Mouse (Mus musculus) embryonic facial prominence, embryonic 12.5 days (tissue): ENCODE data around the gene Arl14. TPM values are rescaled to one million over a fixed set of nuclear protein-coding genes. Genes with fewer than 3 reads are reported as not detected.
"Not testable (repeated sequence)": the region's sequence is repeated elsewhere in the genome, so short reads cannot be mapped to it uniquely, and the experiment has no call there.

Experiments
- ATAC-seq: fragments of 200-750 bp; cut with Nextera tagmentation; 2 replicates; pipeline ENCODE4 v1.8.0; 2017; ENCODE audit not compliant: insufficient number of reproducible peaks, insufficient read depth, low FRiP score, low TSS enrichment
- H3K27ac ChIP-seq: fragments of 300-500 bp; sonication (generic); 2 replicates; pipeline ENCODE4 v1.5.1; 2016; ENCODE audit warnings: mild to moderate bottlenecking
- H3K27me3 ChIP-seq: fragments of 300-500 bp; sonication (generic); 2 replicates; pipeline ENCODE4 v1.6.1; 2016; ENCODE audit warnings: mild to moderate bottlenecking, moderate library complexity
- H3K36me3 ChIP-seq: fragments of 300-500 bp; sonication (generic); 2 replicates; pipeline ENCODE4 v1.6.1; 2016; ENCODE audit warnings: mild to moderate bottlenecking
- H3K4me1 ChIP-seq: fragments of 300-500 bp; sonication (generic); 2 replicates; pipeline ENCODE4 v1.6.1; 2016
- H3K4me2 ChIP-seq: fragments of 300-500 bp; sonication (generic); replicated peaks from 2 replicates; pipeline ENCODE4 v1.6.1; 2016; ENCODE audit warnings: mild to moderate bottlenecking, moderate library complexity
- H3K4me3 ChIP-seq: fragments of 300-500 bp; sonication (generic); 2 replicates; pipeline ENCODE4 v1.5.1; 2016; ENCODE audit warnings: mild to moderate bottlenecking
- H3K9ac ChIP-seq: fragments of 300-500 bp; sonication (generic); 2 replicates; pipeline ENCODE4 v1.6.1; 2016; ENCODE audit warnings: mild to moderate bottlenecking, moderate library complexity
- H3K9me3 ChIP-seq: fragments of 300-500 bp; sonication (generic); 2 replicates; pipeline ENCODE4 v1.6.1; 2016; ENCODE audit warnings: mild to moderate bottlenecking, moderate library complexity
- WGBS: fragments of 180-500 bp; shearing (Covaris S2); methylation state at CpG from one replicate; pipeline ENCODE4 v1.1.7; 2016; 5-methylcytosine and 5-hydroxymethylcytosine counted together
- polyA plus RNA-seq: library from polyadenylated mRNA; unstranded; fragments of >200 nt; fragmentation: Nextera tagmentation; extraction: Ambion mirVana; gene quantifications from 2 replicates; pipeline ENCODE4 v1.2.1, GENCODE M21; 2016

Arl14 gene
- polyA plus RNA-seq, 1 experiment from 2014 or later, result not detected

DNA sequence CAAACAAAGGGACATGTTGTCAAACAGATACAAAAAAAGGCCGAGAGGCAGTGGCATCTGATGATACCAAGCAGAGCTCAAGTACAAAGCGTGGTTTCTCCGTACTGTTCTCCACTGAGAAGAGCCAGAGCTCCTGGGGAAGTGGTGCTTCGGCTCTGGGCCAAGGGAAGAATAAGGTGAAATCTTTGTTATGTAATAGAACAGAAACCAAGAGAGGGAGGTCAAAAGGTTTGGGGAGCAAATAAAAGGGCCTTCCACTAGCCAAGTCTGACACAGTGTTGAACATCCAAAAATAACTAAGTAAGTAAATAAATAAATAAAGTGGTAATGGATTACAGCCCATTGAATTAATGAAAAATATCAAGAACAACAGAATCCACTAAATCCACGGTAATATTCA, 17.0 kb downstream of the Arl14 start:
- no peak overlapping the region for H3K27ac ChIP-seq
- ATAC-seq, result no peak
- H3K27me3 ChIP-seq, result no peaks in the 10 kb centered on the region
- no peak overlapping the region for H3K4me2 ChIP-seq
- no peak overlapping the region for H3K4me3 ChIP-seq
- 67% methylated on average over 5 of the region's 5 CpGs for WGBS
- H3K9me3 ChIP-seq, result no peaks in the 10 kb centered on the region
- H3K9ac ChIP-seq, result no peak overlapping the region
- H3K4me1 ChIP-seq, result no peaks in the 10 kb centered on the region
- H3K36me3 ChIP-seq, result no peaks in the 10 kb centered on the region

DNA sequence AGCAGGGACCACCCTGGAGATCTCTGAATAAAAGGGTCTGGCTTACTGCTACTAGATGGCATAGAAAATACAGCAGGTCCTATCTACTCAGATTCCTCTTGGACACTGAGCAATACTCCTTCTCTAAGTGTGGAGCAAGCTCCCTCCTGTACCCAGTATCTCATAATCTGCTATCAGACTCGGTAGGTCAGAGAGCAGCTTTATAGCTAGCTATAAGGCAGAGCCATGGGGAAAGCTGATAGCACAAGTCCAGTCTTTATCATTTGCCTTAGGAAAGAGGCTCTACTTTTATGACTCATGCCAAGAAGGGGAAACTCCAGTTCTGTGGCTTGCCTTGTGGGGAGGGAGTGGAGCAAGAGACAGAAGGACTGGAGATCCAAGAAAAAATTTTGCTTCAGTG, 18.8 kb downstream of the Arl14 start:
- Histone ChIP-seq H3K36me3 (no peaks in the 10 kb centered on the region), H3K4me1 (no peaks in the 10 kb centered on the region), H3K27ac (no peak overlapping the region), H3K27me3 (no peaks in the 10 kb centered on the region), H3K9me3 (no peaks in the 10 kb centered on the region), H3K4me3 (no peak overlapping the region), H3K9ac (no peak overlapping the region), H3K4me2 (no peak overlapping the region)
- WGBS, result 69% methylated on average over 1 of the region's 1 CpGs
- no peak for ATAC-seq

- Histone ChIP-seq H3K36me3 (no peaks in the 10 kb centered on the region), H3K27me3 (no peaks in the 10 kb centered on the region), H3K4me2 (no peak overlapping the region), H3K4me3 (no peak overlapping the region), H3K27ac (no peak overlapping the region), H3K9ac (no peak overlapping the region), H3K9me3 (no peaks in the 10 kb centered on the region), H3K4me1 (no peaks in the 10 kb centered on the region)
- no peak for ATAC-seq
- 84% methylated on average over 17 of the region's 17 CpGs for WGBS
Measured at GRCm38 (mm10) chr3:69253096-69253866, 31.1 kb downstream of the Arl14 start.

GRCm38 (mm10) chr3:69254676-69255075, 32.5 kb downstream of the Arl14 start:
- no peaks in the 10 kb centered on the region for H3K4me1 ChIP-seq

DNA sequence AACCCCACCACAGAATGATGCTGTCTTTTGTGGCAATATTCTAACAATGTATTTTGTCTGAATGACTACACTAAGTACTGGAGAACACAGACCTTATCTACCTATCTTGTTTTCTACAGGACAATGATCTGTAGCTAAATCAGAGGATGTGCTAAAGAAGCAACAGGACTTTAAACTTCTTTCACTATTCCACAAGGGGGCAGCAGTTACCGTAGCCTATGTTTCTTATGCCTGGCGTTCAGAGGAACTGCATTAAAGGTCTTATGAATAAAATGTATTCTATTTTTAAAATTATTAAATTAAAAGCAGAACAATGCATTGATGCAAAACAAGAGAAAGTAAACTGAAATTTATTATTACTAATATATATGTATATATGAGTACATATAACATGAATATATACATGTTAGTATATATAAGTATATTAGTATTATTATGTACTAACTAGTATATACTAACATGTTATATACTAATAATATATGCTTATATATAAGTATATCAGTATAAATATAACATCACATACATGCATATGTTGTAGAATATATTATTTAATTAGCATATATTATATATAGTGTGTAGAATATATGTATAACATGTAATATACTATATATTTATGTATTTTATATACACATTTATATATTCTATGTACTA, 35.0 kb downstream of the Arl14 start:
- WGBS, result 10% methylated on average over 2 of the region's 2 CpGs
- Histone ChIP-seq H3K9ac (no peak overlapping the region), H3K27me3 (no peaks in the 10 kb centered on the region), H3K4me3 (no peak overlapping the region), H3K4me2 (no peak overlapping the region), H3K36me3 (no peaks in the 10 kb centered on the region), H3K4me1 (no peaks in the 10 kb centered on the region), H3K9me3 (no peaks in the 10 kb centered on the region), H3K27ac (no peak overlapping the region)
- ATAC-seq, result no peak

More at GRCm38 (mm10) chr3:69254676-69255075, 32.5 kb downstream of the Arl14 start:
- no peak for ATAC-seq
- H3K36me3 ChIP-seq, result no peaks in the 10 kb centered on the region
- H3K4me2 ChIP-seq, result no peak overlapping the region
- H3K27ac ChIP-seq, result no peak overlapping the region
- no peak overlapping the region for H3K4me3 ChIP-seq
- H3K9ac ChIP-seq, result no peak overlapping the region
- WGBS, result 75% methylated on average over 7 of the region's 7 CpGs
- H3K9me3 ChIP-seq, result no peaks in the 10 kb centered on the region
- H3K27me3 ChIP-seq, result no peaks in the 10 kb centered on the region

- no peak for ATAC-seq
Measured at GRCm38 (mm10) chr3:69263010-69263643, 40.9 kb downstream of the Arl14 start.

DNA sequence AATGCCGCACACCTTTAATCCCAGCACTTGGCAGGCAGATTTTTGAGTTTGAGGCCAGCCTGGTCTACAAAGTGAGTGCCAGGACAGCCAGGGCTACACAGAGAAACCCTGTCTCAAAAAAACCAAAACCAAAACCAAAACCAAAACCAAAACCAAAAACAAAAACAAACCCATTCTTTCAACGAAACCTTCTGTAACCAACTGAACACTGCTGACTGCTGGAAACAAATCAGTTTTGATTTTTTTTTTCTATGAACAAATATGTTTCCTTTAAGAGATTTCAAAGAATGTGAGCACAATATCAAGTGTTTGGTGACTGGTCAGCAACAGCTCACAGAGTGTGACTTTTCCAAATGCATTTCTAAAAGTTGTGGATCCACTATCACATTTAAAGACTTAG, 42.1 kb downstream of the Arl14 start:
- not testable (repeated sequence) for H3K4me1 ChIP-seq, H3K36me3 ChIP-seq, H3K9me3 ChIP-seq, H3K4me2 ChIP-seq, H3K4me3 ChIP-seq, H3K27me3 ChIP-seq, H3K27ac ChIP-seq, ATAC-seq, H3K9ac ChIP-seq
- WGBS, result 80% methylated on average over 2 of the region's 2 CpGs

More at GRCm38 (mm10) chr3:69263010-69263643, 40.9 kb downstream of the Arl14 start:
- H3K27me3 ChIP-seq, result no peaks in the 10 kb centered on the region
- no peaks in the 10 kb centered on the region for H3K4me1 ChIP-seq
- H3K9me3 ChIP-seq, result no peaks in the 10 kb centered on the region
- no peak overlapping the region for H3K4me3 ChIP-seq
- no peak overlapping the region for H3K9ac ChIP-seq
- no peak overlapping the region for H3K4me2 ChIP-seq
- H3K27ac ChIP-seq, result no peak overlapping the region
- 83% methylated on average over 7 of the region's 7 CpGs for WGBS
- no peaks in the 10 kb centered on the region for H3K36me3 ChIP-seq

GRCm38 (mm10) chr3:69271812-69272211, 49.6 kb downstream of the Arl14 start:
- Histone ChIP-seq H3K4me3 (no peak overlapping the region), H3K9me3 (no peaks in the 10 kb centered on the region), H3K27ac (no peak overlapping the region), H3K4me2 (no peak overlapping the region), H3K36me3 (no peaks in the 10 kb centered on the region), H3K4me1 (no peaks in the 10 kb centered on the region), H3K27me3 (no peaks in the 10 kb centered on the region), H3K9ac (no peak overlapping the region)
- 69% methylated on average over 7 of the region's 7 CpGs for WGBS
- ATAC-seq, result no peak

Other genes with a start within 250 kb of the Arl14 start
- gene Ift80, start 217.8 kb upstream of the Arl14 start, polyA plus RNA-seq, result 22.2 and 24.5 TPM in 2 replicates
- 168 and 174 TPM in 2 replicates for gene Smc4, start 217.7 kb upstream of the Arl14 start, polyA plus RNA-seq
- gene Trim59, start 177.7 kb upstream of the Arl14 start, polyA plus RNA-seq, result 165 and 167 TPM in 2 replicates
- 45.7 and 47.9 TPM in 2 replicates for gene Kpna4, start 95.3 kb upstream of the Arl14 start, polyA plus RNA-seq
- 11.9 and 14.5 TPM in 2 replicates for gene Ppm1l, start 94.4 kb downstream of the Arl14 start, polyA plus RNA-seq